Mouse (Mus musculus) forebrain, embryonic 10.5 days (tissue): ENCODE measurements around the gene Pik3r1. TPM values are rescaled to one million over a fixed set of nuclear protein-coding genes. Genes with fewer than 3 reads are reported as not detected.

Experiments
- DNase-seq: peaks from one replicate; pipeline ENCODE4 v3.0.0-alpha.2; 2017; ENCODE audit warnings: low spot score; ENCODE audit errors: extremely low spot score
- H3K27ac ChIP-seq: fragments of 300-500 bp; sonication (generic); 2 replicates; pipeline ENCODE4 v1.5.1; 2016; ENCODE audit warnings: mild to moderate bottlenecking
- H3K27me3 ChIP-seq: fragments of 300-500 bp; sonication (generic); 2 replicates; pipeline ENCODE4 v1.6.1; 2016; ENCODE audit warnings: mild to moderate bottlenecking; ENCODE audit not compliant: poor library complexity, severe bottlenecking
- H3K36me3 ChIP-seq: fragments of 300-500 bp; sonication (generic); replicated peaks from 2 replicates; pipeline ENCODE4 v1.6.1; 2016; ENCODE audit warnings: mild to moderate bottlenecking, moderate library complexity
- H3K4me1 ChIP-seq: fragments of 300-500 bp; sonication (generic); 2 replicates; pipeline ENCODE4 v1.6.1; 2016
- H3K4me3 ChIP-seq: fragments of 300-500 bp; sonication (generic); 2 replicates; pipeline ENCODE4 v1.5.1; 2016; ENCODE audit warnings: mild to moderate bottlenecking, moderate library complexity
- H3K9me3 ChIP-seq: fragments of 300-500 bp; sonication (generic); 2 replicates; pipeline ENCODE4 v1.6.1; 2016; ENCODE audit warnings: mild to moderate bottlenecking, moderate library complexity
- WGBS: fragments of 180-500 bp; shearing (Covaris S2); methylation state at CpG from one replicate; pipeline ENCODE4 v1.1.7; 2016; 5-methylcytosine and 5-hydroxymethylcytosine counted together
- polyA plus RNA-seq: library from polyadenylated mRNA; unstranded; fragments of >200 nt; fragmentation: Nextera tagmentation; extraction: Ambion mirVana; gene quantifications from 2 replicates; pipeline ENCODE4 v1.2.1, GENCODE M21; 2016

Gene Pik3r1
- polyA plus RNA-seq, 1 experiment from 2014 or later, result 11.5 TPM

DNA sequence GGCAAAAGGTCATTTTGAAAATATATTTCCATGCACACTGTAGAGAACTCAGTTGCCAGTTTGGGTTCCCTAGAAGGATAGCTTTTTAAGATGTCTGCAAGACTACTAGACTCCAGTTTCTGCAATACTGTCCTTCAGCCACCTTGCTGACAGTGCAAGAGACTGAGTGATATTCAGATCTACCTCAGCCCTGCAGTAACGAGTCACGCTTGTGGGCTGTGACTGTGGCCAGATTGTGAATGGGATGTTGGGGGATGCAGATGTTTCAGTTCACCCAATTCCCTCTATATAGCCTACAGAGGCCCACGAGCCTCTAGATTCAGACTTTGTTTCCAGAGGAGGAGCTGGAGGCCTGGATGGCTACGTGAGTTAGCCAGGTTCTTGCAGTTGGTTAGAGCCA lies 90.0 kb downstream of the Pik3r1 start:
- no peaks in the 10 kb centered on the region for H3K27me3 ChIP-seq
- H3K27ac ChIP-seq, result no peak overlapping the region
- DNase-seq, result peak; percentile 2
- H3K9me3 ChIP-seq, result no peaks in the 10 kb centered on the region
- no peak overlapping the region for H3K4me3 ChIP-seq
- no peaks in the 10 kb centered on the region for H3K4me1 ChIP-seq
- WGBS, result 90% methylated on average over 4 of the region's 4 CpGs
- 0 out of 2 replicates have a peak, but pooled peaks cover under 1% of the 10 kb centered on the region for H3K36me3 ChIP-seq

DNA sequence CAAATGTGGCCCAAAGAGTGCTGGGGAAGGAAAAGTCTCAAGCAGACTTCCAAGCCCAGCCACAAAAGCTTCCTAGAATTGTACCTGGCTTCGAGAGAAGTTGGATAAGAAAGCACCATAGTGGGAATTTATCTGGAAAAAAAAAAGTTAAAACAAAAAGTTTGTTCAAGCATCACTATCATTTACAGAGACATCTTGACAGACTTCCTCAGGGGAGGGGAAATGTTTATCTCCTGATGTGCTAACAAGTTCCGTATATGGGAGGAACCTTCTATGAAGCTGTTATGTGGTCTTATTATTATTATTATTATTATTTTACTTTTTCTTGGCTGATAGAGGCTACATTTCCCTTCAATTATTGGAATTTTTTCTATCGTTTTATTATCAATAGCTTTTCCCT lies 94.1 kb downstream of the Pik3r1 start:
- Histone ChIP-seq H3K4me3 (no peak overlapping the region), H3K4me1 (no peaks in the 10 kb centered on the region), H3K9me3 (no peaks in the 10 kb centered on the region), H3K27me3 (no peaks in the 10 kb centered on the region), H3K27ac (no peak overlapping the region), H3K36me3 (no peaks in the 10 kb centered on the region)
- 87% methylated on average over 3 of the region's 3 CpGs for WGBS
- no peak for DNase-seq

DNA sequence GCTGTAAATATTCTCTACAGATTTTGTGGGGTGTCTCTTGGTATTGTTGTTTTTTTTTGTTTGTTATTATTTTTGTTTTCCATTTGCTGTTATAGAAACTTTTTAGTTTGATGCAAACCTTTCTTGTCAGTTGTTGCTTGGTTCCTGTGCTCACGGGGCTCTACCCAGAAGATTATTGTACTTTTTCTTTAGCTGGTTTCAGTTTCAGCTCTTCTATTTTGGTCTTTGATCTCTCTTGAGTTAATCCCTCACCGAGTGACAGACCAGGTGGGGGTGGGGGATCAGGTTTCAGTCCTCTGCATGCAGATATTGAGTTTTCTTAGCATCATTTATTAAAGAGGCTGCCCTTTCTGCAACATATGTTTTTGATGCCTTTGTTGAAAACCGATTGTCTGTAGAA lies 99.2 kb downstream of the Pik3r1 start:
- WGBS, result 54% methylated on average over 3 of the region's 3 CpGs
- Histone ChIP-seq H3K36me3 (no peaks in the 10 kb centered on the region), H3K4me3 (no peak overlapping the region), H3K4me1 (no peaks in the 10 kb centered on the region), H3K9me3 (peaks cover 10% of the 10 kb centered on the region), H3K27me3 (no peaks in the 10 kb centered on the region), H3K27ac (no peak overlapping the region)
- no peak for DNase-seq

GRCm38 (mm10) chr13:101664010-101664409 lies 104.0 kb downstream of the Pik3r1 start:
- Histone ChIP-seq H3K9me3 (peaks cover 10% of the 10 kb centered on the region), H3K4me3 (no peak overlapping the region)
- WGBS, result 88% methylated on average over 5 of the region's 5 CpGs

GRCm38 (mm10) chr13:101662900-101663299 lies 105.1 kb downstream of the Pik3r1 start:
- 94% methylated on average over 1 of the region's 1 CpGs for WGBS

More at GRCm38 (mm10) chr13:101664010-101664409, 104.0 kb downstream of the Pik3r1 start:
- Histone ChIP-seq H3K4me1 (no peaks in the 10 kb centered on the region), H3K27ac (no peak overlapping the region), H3K27me3 (no peaks in the 10 kb centered on the region), H3K36me3 (no peaks in the 10 kb centered on the region)
- no peak for DNase-seq

GRCm38 (mm10) chr13:101661567-101661966 lies 106.5 kb downstream of the Pik3r1 start:
- no peaks in the 10 kb centered on the region for H3K9me3 ChIP-seq
- H3K27me3 ChIP-seq, result no peaks in the 10 kb centered on the region
- H3K27ac ChIP-seq, result no peak overlapping the region
- WGBS, result 89% methylated on average over 6 of the region's 6 CpGs
- no peaks in the 10 kb centered on the region for H3K36me3 ChIP-seq
- H3K4me1 ChIP-seq, result no peaks in the 10 kb centered on the region
- no peak overlapping the region for H3K4me3 ChIP-seq
- DNase-seq, result no peak

More at GRCm38 (mm10) chr13:101662900-101663299, 105.1 kb downstream of the Pik3r1 start:
- no peak for DNase-seq
- Histone ChIP-seq H3K9me3 (peaks cover 5% of the 10 kb centered on the region), H3K4me3 (no peak overlapping the region), H3K4me1 (no peaks in the 10 kb centered on the region), H3K27ac (no peak overlapping the region), H3K27me3 (no peaks in the 10 kb centered on the region), H3K36me3 (no peaks in the 10 kb centered on the region)

GRCm38 (mm10) chr13:101660187-101660586 lies 107.8 kb downstream of the Pik3r1 start:
- H3K27ac ChIP-seq, result no peak overlapping the region
- no peak overlapping the region for H3K4me3 ChIP-seq
- no peaks in the 10 kb centered on the region for H3K9me3 ChIP-seq
- H3K27me3 ChIP-seq, result no peaks in the 10 kb centered on the region
- no peak for DNase-seq
- 91% methylated on average over 2 of the region's 2 CpGs for WGBS
- H3K4me1 ChIP-seq, result no peaks in the 10 kb centered on the region
- H3K36me3 ChIP-seq, result no peaks in the 10 kb centered on the region

- H3K27ac ChIP-seq, result no peak overlapping the region
- no peaks in the 10 kb centered on the region for H3K4me1 ChIP-seq
- H3K27me3 ChIP-seq, result no peaks in the 10 kb centered on the region
- DNase-seq, result no peak
- H3K4me3 ChIP-seq, result no peak overlapping the region
- no peaks in the 10 kb centered on the region for H3K9me3 ChIP-seq
- 98% methylated on average over 2 of the region's 2 CpGs for WGBS
- no peaks in the 10 kb centered on the region for H3K36me3 ChIP-seq
Observed at GRCm38 (mm10) chr13:101652131-101652530, 115.9 kb downstream of the Pik3r1 start.

DNA sequence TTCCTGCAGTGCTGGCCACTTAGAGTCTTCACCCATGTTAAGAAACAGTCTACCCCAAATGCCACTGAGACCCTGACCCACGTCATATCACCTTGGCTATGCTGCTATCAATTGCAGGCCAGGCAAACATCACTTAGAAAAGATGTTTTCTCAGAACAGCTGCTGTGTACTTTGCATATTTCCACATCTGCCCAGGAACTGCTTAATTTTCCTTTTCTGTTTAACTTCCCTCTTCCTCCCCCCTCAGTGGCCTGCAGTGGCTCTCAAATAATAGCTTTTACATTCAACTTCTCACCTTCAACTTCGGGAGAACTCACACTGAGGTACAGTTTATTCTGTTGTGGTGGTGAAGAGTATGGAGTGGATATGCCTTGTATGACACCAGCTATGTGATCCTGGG lies 126.4 kb downstream of the Pik3r1 start:
- Histone ChIP-seq H3K9me3 (no peaks in the 10 kb centered on the region), H3K27ac (no peak overlapping the region), H3K4me1 (no peaks in the 10 kb centered on the region), H3K27me3 (no peaks in the 10 kb centered on the region), H3K4me3 (no peak overlapping the region), H3K36me3 (no peaks in the 10 kb centered on the region)
- 90% methylated on average over 2 of the region's 2 CpGs for WGBS
- DNase-seq, result no peak

DNA sequence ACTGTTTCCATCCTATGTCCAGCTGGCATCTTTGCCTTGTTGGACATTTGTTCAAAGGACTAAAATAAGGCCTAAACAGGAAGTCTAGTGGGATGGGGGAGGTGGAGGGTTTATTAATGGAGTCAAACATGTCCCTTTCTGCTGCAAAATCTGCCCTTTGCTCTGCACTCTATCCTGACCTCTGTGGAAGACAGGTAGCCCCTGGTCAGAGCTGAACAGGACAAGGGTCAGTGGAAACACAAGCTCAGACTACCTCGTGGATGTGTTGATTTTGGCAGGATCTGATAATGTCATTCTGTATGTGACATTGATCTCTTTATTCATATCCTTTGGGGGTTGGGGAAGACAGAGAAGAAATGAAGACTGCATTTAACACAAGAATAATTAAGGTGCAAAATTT lies 132.2 kb downstream of the Pik3r1 start:
- H3K27ac ChIP-seq, result no peak overlapping the region
- no peaks in the 10 kb centered on the region for H3K27me3 ChIP-seq
- H3K4me3 ChIP-seq, result no peak overlapping the region
- WGBS, result 73% methylated on average over 1 of the region's 1 CpGs
- no peaks in the 10 kb centered on the region for H3K9me3 ChIP-seq
- DNase-seq, result no peak
- H3K36me3 ChIP-seq, result no peaks in the 10 kb centered on the region
- H3K4me1 ChIP-seq, result peaks cover 4% of the 10 kb centered on the region

DNA sequence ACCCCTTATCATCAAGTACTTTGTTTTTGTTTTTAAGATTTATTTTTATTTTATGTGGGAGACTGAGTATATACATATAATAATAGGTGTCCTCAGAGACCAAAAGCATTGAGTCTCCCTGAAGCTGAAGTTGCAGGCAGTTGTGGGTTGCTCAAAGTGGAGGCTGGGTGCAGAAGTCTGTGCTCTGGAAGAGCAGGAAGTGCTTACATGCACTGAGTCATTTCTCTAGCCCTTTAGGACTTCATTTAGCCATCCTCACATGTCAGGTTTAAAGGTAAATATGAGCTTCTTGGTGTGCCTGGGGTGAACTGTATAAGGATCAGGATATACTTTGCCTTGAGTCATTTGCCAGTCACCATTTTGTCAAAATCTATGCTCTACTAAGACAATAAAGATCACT lies 133.6 kb downstream of the Pik3r1 start:
- Histone ChIP-seq H3K27me3 (no peaks in the 10 kb centered on the region), H3K4me3 (no peak overlapping the region)
- DNase-seq, result no peak

DNA sequence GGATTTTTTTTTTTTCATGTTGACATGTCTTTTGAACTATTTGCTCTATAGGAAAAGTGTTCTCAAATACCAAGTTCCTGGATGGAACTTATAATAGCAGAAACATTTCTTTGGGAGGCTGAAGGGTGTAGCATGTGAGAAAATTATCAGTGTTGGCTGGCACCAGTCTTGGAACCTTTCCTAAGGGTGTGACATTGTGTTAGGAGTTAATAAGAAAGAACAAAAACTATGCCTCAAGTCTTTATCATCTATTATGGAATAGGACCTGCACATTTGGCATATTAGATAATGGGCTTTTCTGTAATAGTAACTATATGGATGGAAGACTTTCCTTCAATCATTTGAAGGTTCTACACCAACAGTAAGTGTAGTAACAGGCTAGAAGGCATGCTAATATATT lies 134.4 kb downstream of the Pik3r1 start:
- no peaks in the 10 kb centered on the region for H3K36me3 ChIP-seq
- DNase-seq, result no peak
- no peak overlapping the region for H3K4me3 ChIP-seq
- H3K27ac ChIP-seq, result no peak overlapping the region
- peaks cover 4% of the 10 kb centered on the region for H3K4me1 ChIP-seq
- H3K27me3 ChIP-seq, result no peaks in the 10 kb centered on the region
- no peaks in the 10 kb centered on the region for H3K9me3 ChIP-seq

More for the DNA sequence above, 133.6 kb downstream of the Pik3r1 start:
- no peaks in the 10 kb centered on the region for H3K36me3 ChIP-seq
- peaks cover 4% of the 10 kb centered on the region for H3K4me1 ChIP-seq
- no peaks in the 10 kb centered on the region for H3K9me3 ChIP-seq
- no peak overlapping the region for H3K27ac ChIP-seq

- Histone ChIP-seq H3K9me3 (no peaks in the 10 kb centered on the region), H3K27me3 (no peaks in the 10 kb centered on the region), H3K4me1 (peaks cover 4% of the 10 kb centered on the region), H3K36me3 (no peaks in the 10 kb centered on the region), H3K27ac (no peak overlapping the region), H3K4me3 (no peak overlapping the region)
- WGBS, result 81% methylated on average over 4 of the region's 4 CpGs
- no peak for DNase-seq
Observed at GRCm38 (mm10) chr13:101632771-101633170, 135.2 kb downstream of the Pik3r1 start.

GRCm38 (mm10) chr13:101631561-101631960 lies 136.5 kb downstream of the Pik3r1 start:
- no peaks in the 10 kb centered on the region for H3K27me3 ChIP-seq
- no peaks in the 10 kb centered on the region for H3K36me3 ChIP-seq
- H3K4me1 ChIP-seq, result peaks cover 4% of the 10 kb centered on the region
- no peak for DNase-seq
- no peak overlapping the region for H3K27ac ChIP-seq
- H3K9me3 ChIP-seq, result no peaks in the 10 kb centered on the region
- no peak overlapping the region for H3K4me3 ChIP-seq
- 60% methylated on average over 7 of the region's 7 CpGs for WGBS
